Comparison of ENCODE assay signal across 8 mouse cellular contexts in the genomic region with DNA sequence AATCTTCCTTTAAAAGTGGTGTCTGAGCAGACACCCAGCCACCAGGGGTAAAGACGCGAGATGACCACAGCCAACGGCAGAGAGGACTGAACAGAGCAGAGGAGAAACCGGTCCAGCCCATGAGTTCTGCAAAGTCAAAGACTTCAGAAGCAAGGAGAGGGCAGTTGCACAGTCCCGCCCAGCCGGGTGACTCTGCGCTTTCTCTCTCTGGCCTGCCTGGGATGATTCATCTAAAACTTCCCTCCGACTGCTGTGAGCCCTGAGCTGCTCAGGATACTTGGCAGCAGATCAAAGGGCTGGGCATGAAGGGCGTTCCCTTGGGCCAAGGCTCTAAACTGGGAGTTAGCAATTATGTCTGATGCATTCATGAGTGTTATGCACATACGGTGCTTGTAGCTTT. TPM values are rescaled to one million over a fixed set of nuclear protein-coding genes. Genes with fewer than 3 reads are reported as not detected.
DNase-seq lines count a peak whose midpoint lies in the region; ATAC-seq and TF ChIP-seq lines count a peak whose summit lies in the region.

No protein-coding gene starts in this region.

- no peak for TF ChIP-seq CTCF in Patski (IDR thresholded peaks at IDR 0.05)

- no peaks in the 10 kb centered on the region for H3K9me3 ChIP-seq in lung, embryonic 15.5 days

- DNase-seq in Patski (ENCODE audit: low read depth, low spot score): peak; percentile 99
- peak; percentile 99 for DNase-seq in heart, adult 11 months
- peak; percentile 86 for DNase-seq in kidney, adult 18-20 months
- peak; percentile 81 for DNase-seq in ovary, postnatal 36 days (ENCODE audit: low spot score)
- no peak for DNase-seq in layer of hippocampus, postnatal 10 days (ENCODE audit: low spot score in 2 of 2)
- no peak for DNase-seq in frontal cortex, postnatal 14 days (ENCODE audit: low spot score in 2 of 2)

- no peak overlapping the region for H3K27ac ChIP-seq in lung, embryonic 15.5 days

- no peaks in the 10 kb centered on the region for H3K27me3 ChIP-seq in Patski
- no peaks in the 10 kb centered on the region for H3K27me3 ChIP-seq in lung, embryonic 15.5 days

- H3K36me3 ChIP-seq in lung, embryonic 15.5 days: no peaks in the 10 kb centered on the region

- ATAC-seq in Patski: peak; percentile 98
- peak; percentile 91 for ATAC-seq in common myeloid progenitor, adult 5-6 weeks (replicated peaks; ENCODE audit: low read depth, poor library complexity, severe bottlenecking)
- ATAC-seq in lung, embryonic 15.5 days (ENCODE audit: borderline replicate concordance, extremely low read depth, low FRiP score, low TSS enrichment): peak; percentile 91

- POLR2A ChIA-PET in Patski (lab: Charles Lee): interaction anchor here (1.1 kb wide), 1 partner anchor 98 kb away, joined by 3 read pairs; no protein-coding TSS in a partner anchor

- no peak overlapping the region for H3K9ac ChIP-seq in lung, embryonic 15.5 days

- CTCF ChIA-PET in Patski (lab: Charles Lee): interaction anchor here (0.7 to 0.8 kb wide), 2 partner anchors 9 to 43 kb away, joined by 3 to 4 read pairs; no protein-coding TSS in a partner anchor

- 6% methylated on average over 10 of the region's 10 CpGs for WGBS in lung, embryonic 15.5 days

- H3K4me2 ChIP-seq in lung, embryonic 15.5 days: peak overlapping the region; percentile 16

- H3K4me3 ChIP-seq in lung, embryonic 15.5 days: no peak overlapping the region

- in situ Hi-C loops in Patski (cut with MboI; ENCODE audit: low pct_unique_long_range_greater_than_20kb): loop anchor here (5.0 to 10.0 kb wide), 5 partner anchors 33 to 630 kb away; no protein-coding TSS in a partner anchor

- H3K4me1 ChIP-seq in lung, embryonic 15.5 days: peaks cover 22% of the 10 kb centered on the region

RNA-seq across cellular contexts. Expression of a gene that starts 51.2 kb away (rescaled TPM):
- polyA plus RNA-seq in Patski (2021): 0.21 TPM
- 1.2 TPM in 1 of 2 replicates, not detected in the other for total RNA-seq in common myeloid progenitor, adult 5-6 weeks (2017)
- polyA plus RNA-seq in lung, embryonic 15.5 days (2015; fragmentation: Nextera tagmentation; extraction: Ambion mirVana): 10.0 and 11.2 TPM in 2 replicates
- 1 to 10 TPM; 1.3 to 2.8 TPM for total RNA-seq in layer of hippocampus, postnatal 10 days (2021)

Comparison
In these comparisons a context has a peak if more than half of its experiments do, and no peak if none do; other contexts are left out.
1. DNase-seq: peak in Patski (single experiment), heart, adult 11 months (single experiment), kidney, adult 18-20 months (single experiment) and ovary, postnatal 36 days (single experiment); none in layer of hippocampus, postnatal 10 days (0 of 2) and frontal cortex, postnatal 14 days (0 of 2).
2. Peak in every context shown above with its lines, with median percentiles within 50 percentile points of each other: ATAC-seq.